Mouse (Mus musculus) intestine, embryonic 15.5 days (tissue): Measurements from ENCODE around the gene Fchsd2. TPM values are rescaled to one million over a fixed set of nuclear protein-coding genes. Genes with fewer than 3 reads are reported as not detected.
A peak's percentile ranks its signal among the peaks of the same experiment; 100 is the strongest.

Source experiments
- ATAC-seq: fragments of 200-750 bp; cut with Nextera tagmentation; 2 replicates; pipeline ENCODE4 v1.8.0; 2017; ENCODE audit warnings: moderate TSS enrichment, moderate library complexity
- H3K27ac ChIP-seq: fragments of 300-500 bp; sonication (generic); 2 replicates; pipeline ENCODE4 v1.5.1; 2015; ENCODE audit warnings: mild to moderate bottlenecking, inconsistent platforms
- H3K27me3 ChIP-seq: fragments of 300-500 bp; sonication (generic); replicated peaks from 2 replicates; pipeline ENCODE4 v1.6.1; 2015; ENCODE audit warnings: inconsistent platforms
- H3K36me3 ChIP-seq: fragments of 300-500 bp; sonication (generic); 2 replicates; pipeline ENCODE4 v1.6.1; 2015; ENCODE audit warnings: inconsistent platforms
- H3K4me1 ChIP-seq: fragments of 300-500 bp; sonication (generic); replicated peaks from 2 replicates; pipeline ENCODE4 v1.6.1; 2015; ENCODE audit warnings: inconsistent platforms
- H3K4me2 ChIP-seq: fragments of 300-500 bp; sonication (generic); replicated peaks from 2 replicates; pipeline ENCODE4 v1.6.1; 2015; ENCODE audit warnings: mild to moderate bottlenecking, inconsistent platforms
- H3K4me3 ChIP-seq: fragments of 300-500 bp; sonication (generic); replicated peaks from 2 replicates; pipeline ENCODE4 v1.5.1; 2015; ENCODE audit warnings: inconsistent platforms
- H3K9ac ChIP-seq: fragments of 300-500 bp; sonication (generic); 2 replicates; pipeline ENCODE4 v1.6.1; 2015; ENCODE audit warnings: inconsistent platforms
- H3K9me3 ChIP-seq: fragments of 300-500 bp; sonication (generic); 2 replicates; pipeline ENCODE4 v1.6.1; 2016; ENCODE audit warnings: inconsistent platforms
- WGBS: fragments of 180-500 bp; shearing (Covaris S2); methylation state at CpG from one replicate; pipeline ENCODE4 v1.1.7; 2015; 5-methylcytosine and 5-hydroxymethylcytosine counted together
- polyA plus RNA-seq: library from polyadenylated mRNA; unstranded; fragments of >200 nt; fragmentation: Nextera tagmentation; extraction: Ambion mirVana; gene quantifications from 2 replicates; pipeline ENCODE4 v1.2.1, GENCODE M21; 2015

The Fchsd2 gene
- polyA plus RNA-seq, 1 experiment from 2014 or later: 20.3 TPM

- Histone ChIP-seq H3K4me2 (no peak overlapping the region), H3K27ac (no peak overlapping the region), H3K27me3 (no peaks in the 10 kb centered on the region), H3K9ac (no peak overlapping the region), H3K36me3 (peaks cover 5% of the 10 kb centered on the region; the same call in 1 of the 2 replicates), H3K9me3 (no peaks in the 10 kb centered on the region), H3K4me1 (peaks cover 31% of the 10 kb centered on the region), H3K4me3 (no peak overlapping the region)
- ATAC-seq: no peak
- 89% methylated on average over 3 of the region's 3 CpGs for WGBS
Observed at GRCm38 (mm10) chr7:101298375-101298774, 205.7 kb downstream of the Fchsd2 start.

GRCm38 (mm10) chr7:101301361-101301880, 208.8 kb downstream of the Fchsd2 start:
- ATAC-seq: peak; percentile 54
- Histone ChIP-seq H3K4me2 (peak overlapping the region; percentile 90), H3K4me1 (peaks cover 28% of the 10 kb centered on the region), H3K27ac (peak overlapping the region; percentile 69), H3K9me3 (no peaks in the 10 kb centered on the region), H3K27me3 (no peaks in the 10 kb centered on the region), H3K4me3 (peak overlapping the region; percentile 68), H3K9ac (peak overlapping the region; percentile 64), H3K36me3 (no peaks in the 10 kb centered on the region)
- WGBS: 2% methylated on average over 30 of the region's 30 CpGs

GRCm38 (mm10) chr7:101301881-101302456, 209.3 kb downstream of the Fchsd2 start, which contains the start of gene Atg16l2:
Gene Atg16l2, minus strand, starts transcription at chr7:101302251.
- H3K4me3 ChIP-seq: peak within 1 kb of the TSS; percentile 68
- peak within 1 kb of the TSS; percentile 90 for H3K4me2 ChIP-seq
- H3K27ac ChIP-seq: peak within 1 kb of the TSS; percentile 69
- no peaks in the 10 kb centered on the region for H3K36me3 ChIP-seq
- peaks cover 24% of the 10 kb centered on the region for H3K4me1 ChIP-seq
- H3K9ac ChIP-seq: peak within 1 kb of the TSS; percentile 64
- ATAC-seq: peak; percentile 95
- H3K9me3 ChIP-seq: no peaks in the 10 kb centered on the region
- H3K27me3 ChIP-seq: no peaks in the 10 kb centered on the region
- WGBS: under 1% methylated on average over 39 of the region's 39 CpGs

- no peak for ATAC-seq
- Histone ChIP-seq H3K4me3 (peak overlapping the region; percentile 68), H3K9me3 (no peaks in the 10 kb centered on the region), H3K4me1 (peaks cover 21% of the 10 kb centered on the region), H3K9ac (peak overlapping the region; percentile 64; the same call in 1 of the 2 replicates), H3K27ac (peak overlapping the region; percentile 69), H3K36me3 (no peaks in the 10 kb centered on the region), H3K4me2 (peak overlapping the region; percentile 90), H3K27me3 (no peaks in the 10 kb centered on the region)
- 26% methylated on average over 7 of the region's 7 CpGs for WGBS
Observed at GRCm38 (mm10) chr7:101302691-101303090, 210.0 kb downstream of the Fchsd2 start.

- no peaks in the 10 kb centered on the region for H3K36me3 ChIP-seq
- H3K4me2 ChIP-seq: no peak overlapping the region
- no peaks in the 10 kb centered on the region for H3K9me3 ChIP-seq
- WGBS: 37% methylated on average over 2 of the region's 2 CpGs
- no peak for ATAC-seq
- no peak overlapping the region for H3K4me3 ChIP-seq
- H3K4me1 ChIP-seq: peaks cover 12% of the 10 kb centered on the region
- no peaks in the 10 kb centered on the region for H3K27me3 ChIP-seq
- no peak overlapping the region for H3K27ac ChIP-seq
- no peak overlapping the region for H3K9ac ChIP-seq
Observed at GRCm38 (mm10) chr7:101306841-101307240, 214.2 kb downstream of the Fchsd2 start.

- no peaks in the 10 kb centered on the region for H3K27me3 ChIP-seq
- H3K9me3 ChIP-seq: no peaks in the 10 kb centered on the region
- ATAC-seq: no peak
- 0 out of 2 replicates have a peak, but pooled peaks cover 4% of the 10 kb centered on the region for H3K4me1 ChIP-seq
- peak overlapping the region; percentile 53 for H3K4me3 ChIP-seq
- peak overlapping the region; percentile 57 for H3K4me2 ChIP-seq
- WGBS: 43% methylated on average over 5 of the region's 5 CpGs
- H3K27ac ChIP-seq: peak overlapping the region; percentile 96
- peak overlapping the region; percentile 73; the same call in 1 of the 2 replicates for H3K9ac ChIP-seq
- H3K36me3 ChIP-seq: no peaks in the 10 kb centered on the region
Observed at GRCm38 (mm10) chr7:101309985-101310326, 217.3 kb downstream of the Fchsd2 start.

GRCm38 (mm10) chr7:101310327-101311028, 217.8 kb downstream of the Fchsd2 start:
- Histone ChIP-seq H3K36me3 (no peaks in the 10 kb centered on the region), H3K4me3 (peak overlapping the region; percentile 53), H3K4me1 (0 out of 2 replicates have a peak, but pooled peaks cover 4% of the 10 kb centered on the region), H3K9me3 (no peaks in the 10 kb centered on the region), H3K9ac (peak overlapping the region; percentile 73), H3K27me3 (no peaks in the 10 kb centered on the region), H3K4me2 (peak overlapping the region; percentile 57), H3K27ac (peak overlapping the region; percentile 96)
- ATAC-seq: peak; percentile 98
- under 1% methylated on average over 43 of the region's 43 CpGs for WGBS

GRCm38 (mm10) chr7:101311061-101311460, 218.4 kb downstream of the Fchsd2 start:
- Histone ChIP-seq H3K36me3 (no peaks in the 10 kb centered on the region), H3K27ac (no peak overlapping the region), H3K9me3 (no peaks in the 10 kb centered on the region), H3K4me2 (peak overlapping the region; percentile 57), H3K4me1 (0 out of 2 replicates have a peak, but pooled peaks cover 4% of the 10 kb centered on the region), H3K4me3 (peak overlapping the region; percentile 53), H3K27me3 (no peaks in the 10 kb centered on the region), H3K9ac (no peak overlapping the region; the same call in 1 of the 2 replicates)
- 29% methylated on average over 2 of the region's 2 CpGs for WGBS
- no peak for ATAC-seq

- no peak overlapping the region for H3K4me2 ChIP-seq
- H3K9ac ChIP-seq: no peak overlapping the region
- H3K27ac ChIP-seq: no peak overlapping the region
- 0 out of 2 replicates have a peak, but pooled peaks cover 4% of the 10 kb centered on the region for H3K4me1 ChIP-seq
- H3K36me3 ChIP-seq: no peaks in the 10 kb centered on the region
- H3K9me3 ChIP-seq: no peaks in the 10 kb centered on the region
- H3K4me3 ChIP-seq: no peak overlapping the region
- no peak for ATAC-seq
- 51% methylated on average over 3 of the region's 3 CpGs for WGBS
- no peaks in the 10 kb centered on the region for H3K27me3 ChIP-seq
Observed at GRCm38 (mm10) chr7:101313033-101313432, 220.4 kb downstream of the Fchsd2 start.

GRCm38 (mm10) chr7:101314396-101314795, 221.7 kb downstream of the Fchsd2 start:
- 61% methylated on average over 5 of the region's 5 CpGs for WGBS
- H3K27ac ChIP-seq: no peak overlapping the region
- H3K36me3 ChIP-seq: no peaks in the 10 kb centered on the region
- H3K27me3 ChIP-seq: no peaks in the 10 kb centered on the region
- no peak overlapping the region for H3K4me3 ChIP-seq
- 0 out of 2 replicates have a peak, but pooled peaks cover 4% of the 10 kb centered on the region for H3K4me1 ChIP-seq
- H3K4me2 ChIP-seq: no peak overlapping the region
- no peak overlapping the region for H3K9ac ChIP-seq
- no peaks in the 10 kb centered on the region for H3K9me3 ChIP-seq
- no peak for ATAC-seq

- Histone ChIP-seq H3K4me1 (peaks cover 9% of the 10 kb centered on the region), H3K27ac (no peak overlapping the region), H3K4me3 (no peak overlapping the region), H3K4me2 (no peak overlapping the region), H3K36me3 (no peaks in the 10 kb centered on the region), H3K9me3 (no peaks in the 10 kb centered on the region), H3K27me3 (no peaks in the 10 kb centered on the region), H3K9ac (no peak overlapping the region)
- ATAC-seq: no peak
Observed at GRCm38 (mm10) chr7:101315699-101316098, 223.0 kb downstream of the Fchsd2 start.

- Histone ChIP-seq H3K4me1 (peaks cover 13% of the 10 kb centered on the region), H3K4me3 (no peak overlapping the region), H3K27ac (peak overlapping the region; percentile 62; the same call in 1 of the 2 replicates), H3K4me2 (no peak overlapping the region), H3K27me3 (no peaks in the 10 kb centered on the region), H3K9me3 (no peaks in the 10 kb centered on the region), H3K9ac (no peak overlapping the region), H3K36me3 (no peaks in the 10 kb centered on the region)
- WGBS: 54% methylated on average over 6 of the region's 6 CpGs
- peak; percentile 64 for ATAC-seq
Observed at GRCm38 (mm10) chr7:101316591-101317001, 223.9 kb downstream of the Fchsd2 start.
